Mouse (Mus musculus): ENCODE measurements around the gene Fndc10. TPM values are rescaled to one million over a fixed set of nuclear protein-coding genes. Genes with fewer than 3 reads are reported as not detected.

The Fndc10 gene
- polyA plus RNA-seq, 1 experiment from 2014 or later: 12.1 TPM

DNA sequence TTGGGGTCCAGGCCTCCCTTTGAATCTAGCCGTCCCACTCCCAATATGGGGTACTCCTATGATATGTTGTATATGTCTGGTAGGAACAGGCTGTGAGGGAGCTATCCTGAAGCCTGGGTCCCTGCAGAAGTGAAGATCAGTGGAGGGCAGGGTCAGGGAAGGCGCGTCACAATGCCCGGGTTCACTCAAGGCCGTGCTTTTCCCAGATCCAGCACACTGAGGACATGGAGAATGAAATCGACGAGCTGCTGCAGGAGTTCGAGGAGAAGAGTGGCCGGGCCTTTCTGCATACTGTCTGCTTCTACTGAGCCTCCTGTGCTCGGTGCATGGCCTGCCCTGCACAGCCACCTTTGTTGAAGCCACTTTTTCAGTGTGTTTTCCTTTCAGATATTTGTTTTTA is 39.1 kb downstream of the Fndc10 start:
- peaks cover 6% of the 10 kb centered on the region; the same call in 1 of the 2 replicates for H3K4me1 ChIP-seq (replicated peaks; ENCODE audit: insufficient read depth, low read length)
- no peak for TF ChIP-seq CTCF (IDR thresholded peaks at IDR 0.05; ENCODE audit: low read depth)
- H3K9me3 ChIP-seq (replicated peaks; ENCODE audit: low read length): no peaks in the 10 kb centered on the region
- WGBS: 91% methylated on average over 10 of the region's 10 CpGs
- no peak overlapping the region for H3K4me2 ChIP-seq (ENCODE audit: low read length)
- H3K27me3 ChIP-seq (ENCODE audit: insufficient read depth, low read length): no peaks in the 10 kb centered on the region
- ATAC-seq (replicated peaks; ENCODE audit: low FRiP score, low read depth): no peak
- no peak overlapping the region for H3K9ac ChIP-seq (ENCODE audit: low read depth, low read length)
- H3K36me3 ChIP-seq (ENCODE audit: insufficient read depth, low read length): peaks cover 2% of the 10 kb centered on the region; the same call in 1 of the 2 replicates
- no peak for DNase-seq (ENCODE audit: low spot score)
- H3K27ac ChIP-seq: no peak overlapping the region
- no peak overlapping the region for H3K4me3 ChIP-seq (replicated peaks; ENCODE audit: low read depth, low read length)

DNA sequence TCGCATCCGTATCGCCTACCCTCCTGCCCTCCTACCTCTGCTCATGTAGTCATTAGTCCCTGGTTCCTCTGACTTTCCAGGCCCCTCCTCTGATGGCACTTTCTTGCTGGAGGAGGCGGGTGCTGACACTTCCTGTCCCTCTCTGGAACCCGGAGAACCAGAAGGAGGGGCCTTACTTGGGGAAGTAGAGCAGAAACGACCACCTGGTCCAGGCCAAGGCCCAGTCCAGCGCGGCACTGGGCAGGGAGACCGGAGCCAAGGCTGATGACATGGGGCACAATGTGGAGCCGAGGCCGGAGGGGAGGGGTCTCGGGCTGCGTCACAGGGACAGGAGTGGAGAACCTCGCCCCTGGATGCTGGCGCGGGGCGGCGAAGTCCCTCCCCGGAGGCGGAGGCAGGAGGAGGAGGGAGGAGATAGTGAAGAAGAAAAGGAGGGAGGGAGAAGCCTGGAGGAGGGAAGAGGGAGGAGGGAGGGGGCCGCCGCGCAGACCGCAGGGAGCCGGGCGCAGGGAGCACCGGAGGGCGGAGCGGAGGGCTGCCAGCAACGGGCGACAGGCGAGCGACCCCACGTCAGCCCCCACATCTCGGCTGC is 40.3 kb downstream of the Fndc10 start, which contains the start of gene Tmem240:
Tmem240 (plus strand) TSS at position 451 of the 592 bp plus-strand sequence.
- DNase-seq (ENCODE audit: low spot score) (peak; percentile 97), ATAC-seq (replicated peaks; ENCODE audit: low FRiP score, low read depth) (peak; percentile 90)
- Histone ChIP-seq H3K4me2 (ENCODE audit: low read length) (peak within 1 kb of the TSS; percentile 87), H3K4me1 (replicated peaks; ENCODE audit: insufficient read depth, low read length) (peaks cover 6% of the 10 kb centered on the region; the same call in 1 of the 2 replicates), H3K27ac (peak within 1 kb of the TSS; percentile 89), H3K27me3 (ENCODE audit: insufficient read depth, low read length) (no peaks in the 10 kb centered on the region), H3K9ac (ENCODE audit: low read depth, low read length) (peak within 1 kb of the TSS; percentile 84), H3K9me3 (replicated peaks; ENCODE audit: low read length) (no peaks in the 10 kb centered on the region), H3K4me3 (replicated peaks; ENCODE audit: low read depth, low read length) (peak within 1 kb of the TSS; percentile 84), H3K36me3 (ENCODE audit: insufficient read depth, low read length) (peaks cover 2% of the 10 kb centered on the region; the same call in 1 of the 2 replicates)
- under 1% methylated on average over 32 of the region's 35 CpGs for WGBS
- TF ChIP-seq CTCF (IDR thresholded peaks at IDR 0.05; ENCODE audit: low read depth): no peak

DNA sequence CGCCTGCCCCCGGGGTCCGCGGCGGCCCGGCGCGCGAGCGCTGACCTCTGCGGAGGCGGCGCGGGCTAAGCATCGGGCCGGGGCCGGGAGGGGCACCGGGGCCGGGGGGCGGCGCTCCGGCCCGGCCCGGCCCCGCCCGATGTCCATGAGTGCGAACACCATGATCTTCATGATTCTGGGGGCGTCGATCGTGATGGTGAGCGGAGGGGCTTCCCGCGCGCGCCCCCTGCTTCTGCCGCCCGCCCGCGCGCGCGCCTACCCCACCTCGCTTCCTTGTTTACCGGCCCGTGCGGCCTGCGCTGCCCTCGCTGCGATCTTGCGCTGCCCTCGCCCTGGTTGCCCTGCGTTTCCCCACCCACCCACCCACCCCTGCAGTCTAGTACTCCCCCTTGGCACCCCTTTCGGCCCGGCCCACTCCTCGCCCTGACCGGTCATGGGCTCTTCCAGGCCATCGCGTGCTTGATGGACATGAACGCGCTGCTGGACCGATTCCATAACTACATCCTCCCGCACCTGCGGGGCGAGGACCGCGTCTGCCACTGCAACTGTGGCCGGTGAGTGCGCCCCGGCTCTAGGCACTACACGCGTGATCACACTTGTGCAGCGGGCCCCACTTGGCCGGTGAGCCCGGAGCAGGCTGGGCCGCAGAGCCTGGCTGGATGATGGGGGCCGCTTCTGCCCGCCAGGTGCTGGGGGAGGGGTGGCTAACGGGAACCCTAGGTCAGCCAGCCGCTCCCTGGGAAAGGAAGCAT is 41.0 kb downstream of the Fndc10 start:
- ATAC-seq (replicated peaks; ENCODE audit: low FRiP score, low read depth): peak; percentile 61
- Histone ChIP-seq H3K4me2 (ENCODE audit: low read length) (peak overlapping the region; percentile 87), H3K27me3 (ENCODE audit: insufficient read depth, low read length) (no peaks in the 10 kb centered on the region), H3K4me1 (replicated peaks; ENCODE audit: insufficient read depth, low read length) (peaks cover 6% of the 10 kb centered on the region; the same call in 1 of the 2 replicates), H3K9ac (ENCODE audit: low read depth, low read length) (peak overlapping the region; percentile 84), H3K27ac (peak overlapping the region; percentile 89), H3K4me3 (replicated peaks; ENCODE audit: low read depth, low read length) (peak overlapping the region; percentile 84), H3K36me3 (ENCODE audit: insufficient read depth, low read length) (peaks cover 8% of the 10 kb centered on the region; the same call in 1 of the 2 replicates), H3K9me3 (replicated peaks; ENCODE audit: low read length) (no peaks in the 10 kb centered on the region)
- 2% methylated on average over 62 of the region's 79 CpGs for WGBS
- DNase-seq (ENCODE audit: low spot score): peak; percentile 53
- TF ChIP-seq CTCF (IDR thresholded peaks at IDR 0.05; ENCODE audit: low read depth): no peak

DNA sequence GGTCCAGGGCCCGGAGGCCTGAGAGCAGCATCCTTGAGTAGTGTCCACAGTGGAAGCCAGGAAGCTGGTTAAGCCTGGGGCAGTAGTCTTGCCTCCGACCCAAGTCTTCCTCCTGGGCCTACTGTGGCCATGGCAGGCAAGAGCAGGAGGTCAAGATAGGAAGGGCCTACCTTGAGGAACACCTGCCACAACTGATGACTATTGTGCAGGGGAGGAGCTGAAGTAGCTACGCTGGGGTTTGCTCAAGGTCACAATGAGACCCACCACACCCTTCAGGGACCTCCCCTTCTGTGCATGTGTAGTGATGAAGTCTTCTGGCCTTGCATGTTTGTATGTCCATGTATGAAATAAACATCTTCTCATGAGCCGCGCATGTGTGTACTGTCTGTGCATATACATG is 41.6 kb downstream of the Fndc10 start:
- H3K9ac ChIP-seq (ENCODE audit: low read depth, low read length): peak overlapping the region; percentile 84
- H3K27me3 ChIP-seq (ENCODE audit: insufficient read depth, low read length): no peaks in the 10 kb centered on the region
- peak overlapping the region; percentile 84 for H3K4me3 ChIP-seq (replicated peaks; ENCODE audit: low read depth, low read length)
- WGBS: 58% methylated on average over 5 of the region's 5 CpGs
- peaks cover 13% of the 10 kb centered on the region; the same call in 1 of the 2 replicates for H3K36me3 ChIP-seq (ENCODE audit: insufficient read depth, low read length)
- DNase-seq (ENCODE audit: low spot score): no peak
- ATAC-seq (replicated peaks; ENCODE audit: low FRiP score, low read depth): no peak
- H3K27ac ChIP-seq: peak overlapping the region; percentile 89; the same call in 1 of the 2 replicates
- no peak for TF ChIP-seq CTCF (IDR thresholded peaks at IDR 0.05; ENCODE audit: low read depth)
- no peaks in the 10 kb centered on the region for H3K9me3 ChIP-seq (replicated peaks; ENCODE audit: low read length)
- peaks cover 6% of the 10 kb centered on the region; the same call in 1 of the 2 replicates for H3K4me1 ChIP-seq (replicated peaks; ENCODE audit: insufficient read depth, low read length)
- peak overlapping the region; percentile 87 for H3K4me2 ChIP-seq (ENCODE audit: low read length)

DNA sequence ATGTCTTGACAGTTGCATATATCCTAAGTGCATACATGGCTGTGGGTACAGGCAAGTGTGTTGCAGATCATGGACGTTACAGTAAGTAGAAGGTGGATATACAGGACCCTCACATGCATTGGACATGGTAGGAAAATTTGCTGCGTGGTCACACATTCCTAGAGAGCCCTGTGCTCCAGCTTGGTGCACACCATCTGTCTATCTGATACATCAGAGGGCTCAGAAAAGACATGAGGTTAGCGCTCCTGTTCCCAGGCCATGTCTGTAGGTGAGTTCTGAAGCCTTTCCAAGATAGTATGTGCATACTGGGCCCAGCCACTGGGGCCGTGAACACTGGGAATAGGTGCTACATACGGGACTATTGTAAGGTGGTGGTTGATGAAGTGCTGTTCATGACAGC is 42.3 kb downstream of the Fndc10 start:
- H3K9ac ChIP-seq (ENCODE audit: low read depth, low read length): no peak overlapping the region
- DNase-seq (ENCODE audit: low spot score) (no peak), ATAC-seq (replicated peaks; ENCODE audit: low FRiP score, low read depth) (no peak)
- H3K27ac ChIP-seq: no peak overlapping the region
- no peak overlapping the region for H3K4me2 ChIP-seq (ENCODE audit: low read length)
- peaks cover 19% of the 10 kb centered on the region; the same call in 1 of the 2 replicates for H3K36me3 ChIP-seq (ENCODE audit: insufficient read depth, low read length)
- peaks cover 6% of the 10 kb centered on the region; the same call in 1 of the 2 replicates for H3K4me1 ChIP-seq (replicated peaks; ENCODE audit: insufficient read depth, low read length)
- WGBS: 91% methylated on average over 5 of the region's 5 CpGs
- TF ChIP-seq CTCF (IDR thresholded peaks at IDR 0.05; ENCODE audit: low read depth): no peak
- H3K27me3 ChIP-seq (ENCODE audit: insufficient read depth, low read length): no peaks in the 10 kb centered on the region
- no peak overlapping the region for H3K4me3 ChIP-seq (replicated peaks; ENCODE audit: low read depth, low read length)
- no peaks in the 10 kb centered on the region for H3K9me3 ChIP-seq (replicated peaks; ENCODE audit: low read length)

DNA sequence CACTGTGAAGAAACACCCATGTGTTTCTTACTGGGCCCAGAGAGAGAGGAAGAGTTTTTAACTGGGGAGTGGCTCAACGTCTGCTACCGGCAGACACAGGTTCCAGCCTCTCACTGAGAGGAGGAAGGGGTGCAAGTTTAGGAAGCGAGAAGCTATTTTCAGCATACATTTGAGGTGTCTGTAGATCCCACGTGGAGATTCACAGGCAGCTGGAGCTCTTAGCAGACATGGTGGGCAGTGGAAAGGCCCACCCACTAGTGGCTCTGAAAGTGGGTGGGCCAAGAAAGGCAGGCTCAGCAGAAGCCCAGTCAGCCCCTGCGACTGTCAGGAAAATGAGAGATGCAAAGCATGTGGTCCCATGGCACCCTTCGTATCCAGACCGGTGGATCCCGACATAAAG is 44.1 kb downstream of the Fndc10 start:
- H3K27me3 ChIP-seq (ENCODE audit: insufficient read depth, low read length): no peaks in the 10 kb centered on the region

More for the DNA sequence above, 44.1 kb downstream of the Fndc10 start:
- no peak overlapping the region for H3K4me2 ChIP-seq (ENCODE audit: low read length)
- ATAC-seq (replicated peaks; ENCODE audit: low FRiP score, low read depth) (no peak), DNase-seq (ENCODE audit: low spot score) (no peak)
- H3K36me3 ChIP-seq (ENCODE audit: insufficient read depth, low read length): peaks cover 31% of the 10 kb centered on the region; the same call in 1 of the 2 replicates
- WGBS: 62% methylated on average over 8 of the region's 8 CpGs
- H3K4me1 ChIP-seq (replicated peaks; ENCODE audit: insufficient read depth, low read length): peaks cover 6% of the 10 kb centered on the region; the same call in 1 of the 2 replicates
- H3K27ac ChIP-seq: no peak overlapping the region
- no peak overlapping the region for H3K9ac ChIP-seq (ENCODE audit: low read depth, low read length)
- H3K9me3 ChIP-seq (replicated peaks; ENCODE audit: low read length): no peaks in the 10 kb centered on the region
- no peak for TF ChIP-seq CTCF (IDR thresholded peaks at IDR 0.05; ENCODE audit: low read depth)
- no peak overlapping the region for H3K4me3 ChIP-seq (replicated peaks; ENCODE audit: low read depth, low read length)
